Mouse (Mus musculus): ENCODE measurements around the gene Zdhhc15.
"Not testable (repeated sequence)": the region's sequence is repeated elsewhere in the genome, so short reads cannot be mapped to it uniquely, and the experiment has no call there.

Gene Zdhhc15

GRCm38 (mm10) chrX:104670757-104671549, at the start of gene Zdhhc15:
Gene Zdhhc15 (minus strand): TSS chrX:104671064.
- DNase-seq = no peak

- no peak for DNase-seq
Observed at GRCm38 (mm10) chrX:104707935-104708334, 37.1 kb upstream of the Zdhhc15 start.

GRCm38 (mm10) chrX:104669850-104670756, 761 bp downstream of the Zdhhc15 start:
- no peak for DNase-seq

GRCm38 (mm10) chrX:104656976-104657375, 13.9 kb downstream of the Zdhhc15 start:
- no peak for DNase-seq

GRCm38 (mm10) chrX:104612531-104612930, 58.3 kb downstream of the Zdhhc15 start:
- no peak for DNase-seq

GRCm38 (mm10) chrX:104603738-104604430, 67.0 kb downstream of the Zdhhc15 start:
- DNase-seq = not testable (repeated sequence)

GRCm38 (mm10) chrX:104602168-104602859, 68.5 kb downstream of the Zdhhc15 start:
- DNase-seq = not testable (repeated sequence)

GRCm38 (mm10) chrX:104573946-104574345, 96.9 kb downstream of the Zdhhc15 start:
- DNase-seq = no peak

GRCm38 (mm10) chrX:104567497-104567896, 103.4 kb downstream of the Zdhhc15 start:
- DNase-seq = no peak

- DNase-seq = no peak
Observed at GRCm38 (mm10) chrX:104545283-104545682, 125.6 kb downstream of the Zdhhc15 start.

- DNase-seq = no peak
Observed at GRCm38 (mm10) chrX:104543919-104544595, 126.8 kb downstream of the Zdhhc15 start.

GRCm38 (mm10) chrX:104542635-104543034, 128.2 kb downstream of the Zdhhc15 start:
- DNase-seq = no peak

- no peak for DNase-seq
Observed at GRCm38 (mm10) chrX:104501765-104502164, 169.1 kb downstream of the Zdhhc15 start.

GRCm38 (mm10) chrX:104489626-104490355, 181.1 kb downstream of the Zdhhc15 start:
- no peak for DNase-seq

- no peak for DNase-seq
Observed at GRCm38 (mm10) chrX:104488870-104489467, 181.9 kb downstream of the Zdhhc15 start.

- no peak for DNase-seq
Observed at GRCm38 (mm10) chrX:104488036-104488435, 182.8 kb downstream of the Zdhhc15 start.
